Mouse (Mus musculus): Measurements from ENCODE around the gene Tbx21.
A peak's percentile ranks its signal among the peaks of the same experiment; 100 is the strongest.

Tbx21 gene

DNA sequence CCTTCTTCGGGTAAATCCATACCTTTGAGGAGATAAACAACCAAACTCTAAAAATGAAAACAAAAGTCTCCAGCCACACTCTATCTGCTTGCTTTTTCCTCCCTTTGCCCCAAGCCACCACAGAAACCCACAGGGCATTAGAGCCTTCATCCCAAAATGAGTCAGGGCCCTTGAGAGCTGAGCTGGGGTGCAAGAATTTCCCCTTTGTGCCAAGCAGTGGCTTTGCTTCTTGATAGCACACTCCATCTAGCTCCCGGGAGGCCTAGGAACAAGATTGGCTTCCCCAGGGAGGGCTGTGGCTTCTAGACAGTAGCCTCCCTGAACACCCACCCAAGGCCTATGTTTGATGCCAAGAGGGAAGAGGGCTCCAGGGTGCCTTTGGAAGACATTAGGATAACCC is 16.6 kb upstream of the Tbx21 start:
- no peak for DNase-seq

DNA sequence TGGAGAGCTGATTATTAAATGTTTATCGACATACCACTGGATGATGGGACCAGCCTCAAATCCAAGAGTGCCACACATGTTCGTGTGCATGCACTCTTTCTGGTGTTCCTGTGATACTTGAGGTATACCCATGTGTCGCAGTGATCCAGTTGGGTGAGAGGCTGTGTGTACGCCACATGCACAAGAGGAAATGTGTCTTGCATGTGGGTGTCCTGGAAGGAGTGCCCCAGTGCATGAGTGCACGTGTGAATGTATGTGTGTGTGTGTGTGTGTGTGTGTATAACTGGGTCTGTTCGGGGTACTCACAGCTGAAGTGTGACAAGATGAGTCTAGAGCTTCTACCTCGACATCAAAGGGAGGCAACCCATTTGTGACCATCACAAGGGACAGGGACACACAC is 15.2 kb upstream of the Tbx21 start:
- DNase-seq = no peak

DNA sequence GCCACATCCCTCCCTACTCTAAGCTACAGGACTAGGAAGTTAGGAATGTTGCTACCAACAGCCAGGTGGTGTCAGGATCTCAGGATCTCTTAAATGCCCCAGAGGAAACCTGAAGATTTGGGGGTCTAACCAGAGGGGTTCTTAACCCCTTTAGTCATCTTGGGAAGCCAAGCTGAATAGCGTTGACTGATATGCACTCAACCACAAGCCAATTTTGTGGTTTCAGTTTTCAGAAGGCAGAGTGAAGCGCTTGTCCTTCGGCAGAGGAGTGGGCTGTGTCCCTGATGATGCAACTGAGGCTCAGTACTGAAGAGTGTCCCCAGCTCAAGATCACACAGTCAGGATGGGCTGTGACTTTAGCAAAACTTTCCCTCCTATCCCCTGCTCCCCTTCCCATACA is 13.8 kb upstream of the Tbx21 start:
- no peak for DNase-seq

DNA sequence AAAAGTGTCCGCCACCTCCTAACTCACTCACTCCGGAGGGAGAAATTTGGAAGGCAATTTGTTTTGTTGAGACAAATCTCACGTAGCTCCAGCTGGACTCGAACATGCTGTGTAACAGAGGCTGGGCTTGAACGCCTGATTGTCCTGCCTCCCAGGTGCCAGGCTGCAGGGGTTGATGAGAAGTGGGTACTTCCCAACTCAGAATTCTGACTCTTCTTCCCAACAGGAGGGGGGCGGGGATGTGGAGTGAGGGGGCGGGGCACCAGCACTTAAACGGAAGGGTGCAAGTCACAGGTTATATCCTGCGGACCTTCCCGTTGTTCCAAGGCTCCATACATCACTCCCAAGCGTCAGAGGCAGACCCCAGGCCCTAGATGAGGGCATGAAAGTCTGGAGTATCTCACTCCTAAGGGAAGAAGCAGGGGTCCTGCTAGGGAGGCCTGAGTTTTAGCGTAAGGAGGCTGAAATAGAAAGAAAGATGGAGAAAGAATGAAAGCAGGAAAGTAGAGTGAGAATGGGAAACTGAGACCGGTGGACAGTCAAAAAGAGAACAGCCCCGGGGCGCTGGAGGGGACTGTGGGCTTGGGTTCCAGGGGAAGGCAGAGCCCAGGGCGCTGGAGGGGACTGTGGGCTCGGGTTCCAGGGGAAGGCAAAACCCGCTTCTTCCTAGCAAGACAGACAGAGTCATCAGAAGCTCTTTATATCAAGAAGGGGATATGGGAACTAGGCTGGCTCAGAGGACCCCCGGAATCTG is 12.5 kb upstream of the Tbx21 start:
- no peak for DNase-seq

DNA sequence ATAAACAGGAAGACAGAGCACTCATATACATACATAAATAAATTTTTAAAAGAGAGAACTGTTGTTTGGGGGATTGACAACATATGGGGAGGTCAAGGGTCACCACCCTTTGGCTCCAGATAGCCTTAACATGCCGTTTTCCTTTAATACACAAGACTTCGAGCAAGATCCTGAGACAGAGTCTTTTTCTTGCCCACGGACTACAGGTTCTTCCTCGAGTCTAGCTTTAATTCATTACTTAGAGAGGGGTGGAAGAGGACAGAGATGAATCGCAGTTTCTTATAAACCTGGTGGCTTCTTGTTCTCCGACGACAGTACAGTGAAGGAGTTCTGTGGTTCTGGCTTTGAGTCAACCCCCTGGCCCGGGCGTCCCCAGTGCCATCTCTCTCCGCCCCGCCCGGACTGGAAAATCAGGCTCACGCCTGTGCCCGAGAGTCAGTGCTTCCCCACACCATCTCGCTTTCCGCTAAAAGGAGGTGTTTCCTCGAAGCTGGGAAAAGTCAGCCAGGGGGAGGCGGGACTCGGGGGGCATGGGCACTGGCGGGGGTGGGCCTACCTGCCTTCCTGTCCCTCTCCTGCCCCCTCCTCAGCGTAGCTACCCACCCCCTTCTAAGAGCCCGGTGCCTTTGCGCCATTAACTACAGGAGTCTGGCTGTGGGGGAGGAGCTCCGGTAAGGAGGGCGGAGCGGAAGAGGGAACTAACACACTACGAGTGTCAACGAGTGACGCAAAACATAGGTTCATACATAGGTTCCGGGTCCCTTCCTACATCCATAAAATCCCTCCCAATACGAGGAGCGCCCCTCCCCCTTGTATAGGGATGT is 11.7 kb upstream of the Tbx21 start:
- peak; percentile 36 to 37 for DNase-seq

DNA sequence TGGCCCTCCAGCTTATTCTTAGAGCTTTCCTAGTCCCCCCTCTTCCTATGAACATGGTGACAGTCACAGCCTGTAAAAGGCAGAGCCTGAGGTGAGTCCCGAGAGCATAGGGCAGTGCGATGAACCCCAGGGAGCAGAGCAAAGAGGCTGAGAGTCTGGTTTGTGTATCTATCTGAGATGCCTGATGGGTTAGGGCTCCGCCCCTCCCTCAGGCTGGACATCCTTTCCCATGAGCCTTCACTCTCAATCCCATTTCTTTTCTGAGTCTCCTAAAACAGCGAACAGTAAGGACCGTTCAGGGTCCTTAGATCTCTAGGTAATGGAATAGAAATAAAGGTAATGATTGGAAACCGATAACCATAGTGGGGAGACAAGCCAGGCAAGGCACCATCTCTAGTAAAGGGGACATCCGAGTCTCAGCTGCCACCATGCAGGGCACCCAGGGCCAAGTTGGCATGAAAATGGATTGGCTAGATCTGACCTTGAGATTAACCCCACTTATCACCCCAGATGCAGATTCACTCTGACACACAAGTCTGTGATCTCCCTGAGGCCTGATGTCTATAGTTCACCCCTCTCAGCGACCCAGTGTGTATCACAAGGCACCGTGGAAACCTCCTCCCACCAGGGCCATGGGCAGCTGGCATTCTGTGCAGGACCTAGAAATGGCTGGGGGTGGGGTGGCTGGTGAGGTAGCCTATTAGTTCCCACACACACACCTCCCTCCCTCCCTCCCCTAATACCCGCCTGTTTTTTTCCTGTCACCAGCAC is 9.3 kb upstream of the Tbx21 start:
- DNase-seq = no peak

DNA sequence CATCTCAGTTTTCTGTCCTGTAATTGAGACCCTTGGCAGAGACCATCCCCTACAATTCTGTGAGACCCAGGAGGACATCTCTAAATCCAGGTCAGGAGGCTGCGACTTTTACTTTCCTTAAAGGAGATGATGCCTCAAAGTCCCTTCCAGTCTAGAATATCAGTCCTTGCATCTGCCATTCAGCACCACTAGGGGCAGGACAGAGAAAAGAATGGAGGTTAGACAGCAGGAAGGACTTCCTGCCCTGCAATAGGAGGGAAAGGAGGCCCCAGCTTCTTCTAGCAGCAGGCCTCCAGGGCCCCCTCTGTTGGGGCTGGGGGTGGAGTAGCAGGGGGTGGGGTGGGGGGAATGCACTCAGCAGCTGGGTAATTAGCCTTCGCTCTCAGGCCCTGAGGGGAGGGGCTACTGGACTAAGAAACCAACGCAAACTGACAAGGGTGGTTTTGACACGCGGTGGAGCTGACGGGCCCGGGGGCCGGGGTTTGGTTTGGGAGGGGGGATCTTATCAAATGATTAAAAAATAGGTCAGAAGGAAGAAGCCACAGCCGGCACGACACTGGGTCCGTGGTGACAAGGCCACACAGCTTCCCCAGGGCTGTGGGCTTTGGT is 8.3 kb upstream of the Tbx21 start:
- no peak for DNase-seq

DNA sequence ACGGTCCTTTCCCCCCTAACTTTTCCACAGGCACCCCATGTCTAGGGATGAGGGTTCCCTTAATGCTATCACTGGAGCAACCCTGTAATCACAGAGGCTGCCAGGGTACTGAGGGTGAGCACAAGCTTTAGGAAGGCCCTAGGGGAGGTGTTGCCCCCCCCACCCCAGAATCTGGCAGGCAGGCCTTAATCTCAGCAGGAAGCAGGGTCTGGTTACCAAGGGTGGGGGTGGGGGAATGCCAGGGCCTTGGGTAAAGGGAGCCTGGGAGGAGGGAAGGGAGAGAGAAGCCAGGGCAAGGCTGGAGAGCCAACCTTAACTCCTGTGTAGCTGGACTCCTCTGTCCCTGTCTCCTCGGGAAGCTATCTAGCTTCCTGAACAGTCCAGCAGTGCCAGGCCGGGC is 5.5 kb upstream of the Tbx21 start:
- DNase-seq = no peak

DNA sequence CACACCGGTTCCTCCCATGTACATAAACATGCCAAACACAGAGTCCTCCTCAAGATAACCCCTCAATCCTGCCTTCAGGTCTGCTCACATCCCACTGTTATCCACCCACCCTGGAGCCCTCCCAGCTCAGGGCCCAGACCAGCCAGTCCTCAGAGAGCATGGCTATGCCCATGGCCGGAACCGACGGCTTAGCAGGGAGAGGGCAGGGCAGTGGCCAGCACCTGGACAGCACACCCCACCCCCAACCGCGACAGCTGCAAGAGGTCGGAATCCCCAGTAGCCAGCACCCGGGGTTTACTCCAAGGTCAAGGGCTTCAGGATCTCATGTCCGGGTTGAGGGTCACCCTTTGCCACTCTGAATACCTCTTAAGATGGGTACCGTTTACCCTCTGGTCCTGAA is 5.1 kb upstream of the Tbx21 start:
- DNase-seq = no peak

DNA sequence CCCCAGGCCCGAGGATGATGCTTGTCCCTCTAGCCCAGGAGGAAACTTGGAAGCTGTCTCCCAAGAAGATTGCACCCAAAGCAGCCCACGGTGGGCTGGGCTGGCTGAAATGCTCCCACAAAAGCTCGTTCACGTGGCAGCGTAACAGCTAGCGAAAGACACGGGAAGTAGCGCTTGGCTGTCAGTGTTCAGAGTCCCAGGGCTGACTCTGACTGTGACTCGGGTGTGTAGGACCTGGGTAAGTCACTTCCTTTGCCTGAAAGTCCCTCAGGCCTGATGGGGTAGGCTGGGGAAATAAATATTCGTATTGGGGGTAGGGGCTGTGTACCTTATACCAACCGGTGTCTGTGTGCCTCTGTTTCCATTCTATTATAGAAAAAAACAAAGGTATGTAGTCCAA is 666 bp upstream of the Tbx21 start:
- DNase-seq = no peak

DNA sequence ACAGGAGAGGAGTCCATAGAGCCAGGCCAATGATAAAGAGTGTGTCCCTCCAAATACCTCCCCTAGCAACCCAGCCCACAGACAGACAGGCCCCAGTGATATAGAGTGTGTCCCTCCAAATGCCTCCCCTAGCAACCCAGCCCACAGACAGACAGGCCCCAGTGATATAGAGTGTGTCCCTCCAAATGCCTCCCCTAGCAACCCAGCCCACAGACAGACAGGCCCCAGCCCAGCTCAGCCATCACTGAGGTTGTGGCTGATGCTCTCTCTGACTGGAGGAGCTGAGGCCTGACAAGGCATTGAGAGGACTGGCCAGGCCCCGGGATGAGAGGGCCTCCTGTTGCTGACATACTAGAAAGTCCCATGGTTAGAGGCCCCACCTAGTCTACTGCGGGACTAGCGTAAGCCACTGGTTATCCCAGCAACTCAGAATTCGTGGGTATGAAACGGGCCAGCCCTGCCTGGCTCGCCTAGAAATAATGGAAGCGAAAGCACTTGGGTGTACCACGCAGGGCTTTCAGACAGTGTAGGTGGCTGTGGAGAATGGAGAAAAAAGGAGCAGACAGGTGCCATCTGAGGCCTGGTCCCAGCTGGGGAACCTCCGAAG is 2.5 kb downstream of the Tbx21 start:
- no peak for DNase-seq

DNA sequence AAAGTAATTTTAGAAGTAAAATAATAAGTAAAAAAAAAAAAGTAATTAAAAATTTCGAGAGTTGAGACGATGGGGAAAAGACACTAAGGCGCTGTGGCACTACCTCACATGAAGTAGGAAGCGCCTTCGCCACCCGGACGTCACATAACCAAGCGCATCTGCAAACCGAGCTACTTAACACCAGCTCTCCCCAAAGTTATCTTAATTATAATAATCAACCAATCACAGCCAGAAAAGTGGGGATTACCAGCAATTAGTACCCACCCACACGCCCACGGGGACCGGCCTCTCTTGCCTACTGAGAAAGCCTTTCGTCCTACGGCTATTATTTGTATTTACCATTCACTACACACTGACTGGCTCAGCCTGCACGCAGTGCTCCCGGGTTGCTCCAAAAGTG is 6.2 kb downstream of the Tbx21 start:
- no peak for DNase-seq

DNA sequence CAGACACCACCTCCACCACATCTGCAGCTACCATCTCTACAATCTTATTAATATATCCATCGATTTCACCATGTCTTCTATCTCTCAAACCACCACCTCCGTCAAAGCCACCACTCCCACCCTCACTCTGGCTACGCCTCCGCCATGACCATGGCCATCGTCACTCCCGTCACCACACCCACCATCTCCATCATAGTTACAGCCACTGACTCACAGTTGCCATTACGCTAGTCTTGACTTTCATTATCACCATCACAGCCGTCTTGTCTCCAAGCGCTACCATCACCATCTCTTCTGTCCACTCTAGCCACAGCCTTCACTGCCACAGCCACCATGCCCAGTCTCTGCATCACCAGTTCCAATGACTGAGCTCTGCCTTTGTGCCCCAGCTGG is 11.0 kb downstream of the Tbx21 start:
- DNase-seq = no peak

DNA sequence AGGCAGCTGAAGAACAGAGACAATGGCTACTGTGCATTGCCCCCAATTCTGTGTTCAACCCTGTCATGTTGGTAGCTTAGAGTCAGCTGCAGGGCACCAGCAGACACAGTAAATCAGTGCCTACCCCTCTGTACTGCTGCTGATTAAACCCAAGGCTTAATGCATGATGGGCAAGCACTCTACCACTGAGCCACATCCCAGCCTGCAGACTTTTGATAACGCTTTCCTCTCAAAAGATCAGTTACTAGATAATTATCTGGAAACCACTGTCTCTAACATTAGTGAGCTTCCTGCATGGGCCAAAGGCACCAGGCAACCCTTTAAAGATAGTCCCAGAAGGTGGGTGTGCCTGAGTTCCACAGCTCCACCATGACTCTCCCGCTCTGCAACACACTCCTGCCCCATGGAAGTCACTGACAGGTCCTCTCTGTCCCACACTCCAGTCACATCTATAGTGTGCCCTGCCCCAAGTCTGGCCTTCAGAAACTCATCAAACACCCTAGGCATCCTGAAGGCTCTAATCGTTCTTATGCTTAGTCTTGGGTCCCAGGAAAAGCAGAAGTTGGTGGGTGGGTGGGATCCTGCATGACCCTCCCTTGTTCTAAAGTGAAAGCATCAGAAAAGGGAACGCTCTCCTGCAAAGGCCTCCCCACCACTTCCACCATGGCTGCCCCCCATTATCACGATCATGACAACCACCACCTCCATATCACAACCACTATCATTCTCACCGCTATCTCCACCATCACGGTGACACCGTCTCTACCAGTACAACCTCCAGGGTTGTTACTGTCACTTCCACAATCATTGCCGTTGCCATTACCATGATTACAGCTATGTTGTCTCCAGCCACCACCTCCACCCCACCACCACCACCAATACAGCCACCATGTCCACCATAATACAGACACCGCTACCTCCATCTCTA is 11.7 kb downstream of the Tbx21 start:
- no peak for DNase-seq

DNA sequence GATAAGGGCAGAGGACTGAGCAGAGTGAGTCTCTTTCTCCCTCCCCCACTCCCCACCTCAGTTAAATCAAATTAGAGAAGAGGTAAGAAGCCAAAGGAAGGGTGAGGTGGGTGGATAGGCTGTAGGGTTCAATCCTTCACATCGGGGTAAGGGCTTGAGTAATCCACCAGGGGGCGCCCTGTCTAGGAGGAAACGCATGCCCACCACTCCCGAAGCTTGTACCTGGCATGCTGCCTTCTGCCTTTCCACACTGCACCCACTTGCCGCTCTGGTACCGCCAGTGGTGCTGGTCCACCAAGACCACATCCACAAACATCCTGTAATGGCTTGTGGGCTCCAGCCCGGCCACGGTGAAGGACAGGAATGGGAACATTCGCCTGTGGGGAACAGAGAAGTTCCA is 13.4 kb downstream of the Tbx21 start:
- DNase-seq = peak; percentile 30 to 49

DNA sequence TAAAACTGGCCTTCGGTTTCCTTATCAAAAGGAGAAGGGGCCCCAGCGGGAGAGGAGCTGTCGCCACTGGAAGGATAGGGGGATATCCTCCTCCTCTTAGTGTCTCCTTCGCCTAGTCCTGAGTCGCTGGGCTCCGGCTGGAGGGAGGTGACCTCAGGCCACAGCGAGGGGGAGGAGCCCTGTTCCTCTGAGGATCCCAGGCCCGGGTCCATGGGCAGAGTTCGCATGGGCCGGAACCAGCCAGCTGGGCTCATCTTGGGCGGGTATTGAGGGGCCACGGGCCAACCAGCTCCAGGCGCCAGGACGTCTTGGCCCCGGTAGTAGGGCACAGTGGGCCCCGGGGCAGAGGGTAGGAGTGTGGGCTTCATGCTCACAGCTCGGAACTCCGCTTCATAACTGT is 16.3 kb downstream of the Tbx21 start:
- peak; percentile 41 to 43 for DNase-seq

DNA sequence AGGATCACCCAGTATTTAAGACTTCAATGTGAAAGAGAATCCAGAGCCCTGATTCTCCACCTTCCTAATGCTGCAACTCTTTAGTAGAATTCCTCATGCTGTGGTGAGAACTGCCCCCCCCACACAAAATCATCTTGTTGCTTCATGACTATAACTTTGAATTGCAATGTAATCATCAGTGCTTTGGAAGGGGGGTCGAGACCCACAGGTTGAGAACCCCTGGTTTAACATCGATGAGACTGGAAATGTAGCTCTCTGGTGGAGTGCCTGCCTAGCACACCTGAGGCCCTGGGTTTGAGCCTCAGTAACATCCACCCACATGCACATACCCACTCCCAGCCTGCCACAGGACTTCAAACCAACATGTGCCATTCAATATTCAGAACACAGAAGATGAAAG is 20.5 kb downstream of the Tbx21 start:
- DNase-seq = no peak

DNA sequence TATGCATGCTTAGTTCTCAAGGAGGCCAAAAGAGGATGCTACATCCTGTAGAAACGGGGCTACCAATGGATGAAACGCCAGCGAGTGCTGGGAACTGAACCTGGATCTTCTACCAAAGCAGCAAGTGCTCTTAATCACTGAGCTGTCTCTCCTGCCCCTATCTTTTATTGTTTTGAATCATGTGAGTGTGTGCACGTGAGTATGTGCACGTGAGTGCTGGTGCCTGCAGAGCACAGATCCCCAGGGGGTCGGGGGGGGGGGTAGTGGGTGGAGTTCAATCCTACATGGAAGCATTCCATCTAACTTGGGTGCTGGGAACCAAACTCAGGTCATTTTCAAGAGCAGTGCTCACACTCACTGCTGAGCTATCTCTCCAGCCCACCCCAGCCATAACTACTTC is 28.8 kb downstream of the Tbx21 start:
- DNase-seq = no peak

DNA sequence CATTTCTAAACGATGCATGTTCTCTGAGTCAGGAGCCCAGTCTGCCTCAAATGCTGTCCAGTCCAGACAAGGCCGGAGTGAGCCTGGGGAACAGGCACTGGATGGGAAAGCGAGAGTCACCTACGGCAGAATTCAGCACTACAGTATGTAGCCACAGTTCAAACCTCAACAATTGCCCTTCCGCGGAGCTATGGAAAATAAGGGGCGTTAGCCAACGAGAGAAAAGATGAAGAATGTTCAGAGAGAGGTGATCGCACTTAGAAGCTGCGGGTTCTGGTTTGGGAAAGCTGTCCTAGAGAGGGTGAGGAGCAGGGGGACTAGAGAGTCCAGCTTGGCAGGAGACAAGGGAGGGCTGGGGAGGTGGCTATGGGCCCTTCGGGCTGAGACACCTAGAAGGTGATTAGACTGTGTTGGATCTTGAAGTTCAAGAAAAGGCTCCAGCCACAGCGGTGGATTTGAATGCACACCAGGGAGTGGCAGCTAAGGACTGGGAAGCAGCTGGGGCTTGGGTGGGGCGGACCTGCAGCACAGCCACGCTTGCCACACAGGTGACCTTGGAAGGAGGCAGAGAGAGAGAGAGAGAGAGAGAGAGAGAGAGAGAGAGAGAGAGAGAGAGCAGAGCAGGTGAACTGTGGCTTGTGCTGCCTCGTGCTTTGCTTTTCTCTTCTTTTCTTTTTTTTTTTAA is 30.2 kb downstream of the Tbx21 start:
- DNase-seq = no peak

DNA sequence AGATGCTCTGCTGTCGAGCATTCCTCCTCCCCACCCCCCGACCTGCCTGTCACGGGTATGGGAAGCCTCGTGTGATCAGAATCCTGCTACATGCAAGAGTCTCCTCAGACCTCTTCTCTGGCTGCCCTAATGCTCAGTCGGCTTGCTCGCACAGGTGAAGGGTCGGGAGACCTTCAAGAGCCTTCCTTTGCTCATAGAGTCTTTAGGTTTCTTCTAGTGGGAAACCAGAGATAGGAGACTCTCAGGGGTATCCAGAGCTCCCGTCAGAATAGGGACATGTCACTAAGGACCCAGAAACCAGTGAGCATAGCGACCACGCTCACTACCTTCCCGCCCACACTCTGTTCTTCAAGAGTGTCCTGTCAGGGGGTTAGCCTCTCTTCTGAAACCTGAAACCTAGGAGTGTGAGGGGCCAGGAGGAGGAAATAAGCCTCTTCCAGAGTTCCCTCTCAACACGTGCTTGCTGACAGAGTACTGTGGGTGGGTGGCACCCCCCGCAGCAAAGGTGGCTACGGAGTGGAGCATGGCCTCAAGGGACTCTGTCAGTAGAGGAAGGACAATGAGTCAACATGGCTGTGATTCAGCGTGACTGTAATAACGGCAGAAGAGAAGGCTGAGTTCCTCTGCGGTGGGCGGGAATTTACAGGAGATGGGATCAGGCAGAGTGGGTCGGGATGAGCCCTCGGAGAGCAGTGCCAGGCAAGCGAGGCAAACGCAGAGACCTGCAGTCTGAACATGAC is 31.6 kb downstream of the Tbx21 start:
- DNase-seq = no peak
